Mouse (Mus musculus): ENCODE measurements around the gene Grhl1. TPM values are rescaled to one million over a fixed set of nuclear protein-coding genes. Genes with fewer than 3 reads are reported as not detected.
"Not testable (repeated sequence)": the region's sequence is repeated elsewhere in the genome, so short reads cannot be mapped to it uniquely, and the experiment has no call there.

The Grhl1 gene
- polyA plus RNA-seq (2015; fragmentation: Nextera tagmentation; extraction: Ambion mirVana) = 0.15 and 0.36 TPM in 2 replicates

DNA sequence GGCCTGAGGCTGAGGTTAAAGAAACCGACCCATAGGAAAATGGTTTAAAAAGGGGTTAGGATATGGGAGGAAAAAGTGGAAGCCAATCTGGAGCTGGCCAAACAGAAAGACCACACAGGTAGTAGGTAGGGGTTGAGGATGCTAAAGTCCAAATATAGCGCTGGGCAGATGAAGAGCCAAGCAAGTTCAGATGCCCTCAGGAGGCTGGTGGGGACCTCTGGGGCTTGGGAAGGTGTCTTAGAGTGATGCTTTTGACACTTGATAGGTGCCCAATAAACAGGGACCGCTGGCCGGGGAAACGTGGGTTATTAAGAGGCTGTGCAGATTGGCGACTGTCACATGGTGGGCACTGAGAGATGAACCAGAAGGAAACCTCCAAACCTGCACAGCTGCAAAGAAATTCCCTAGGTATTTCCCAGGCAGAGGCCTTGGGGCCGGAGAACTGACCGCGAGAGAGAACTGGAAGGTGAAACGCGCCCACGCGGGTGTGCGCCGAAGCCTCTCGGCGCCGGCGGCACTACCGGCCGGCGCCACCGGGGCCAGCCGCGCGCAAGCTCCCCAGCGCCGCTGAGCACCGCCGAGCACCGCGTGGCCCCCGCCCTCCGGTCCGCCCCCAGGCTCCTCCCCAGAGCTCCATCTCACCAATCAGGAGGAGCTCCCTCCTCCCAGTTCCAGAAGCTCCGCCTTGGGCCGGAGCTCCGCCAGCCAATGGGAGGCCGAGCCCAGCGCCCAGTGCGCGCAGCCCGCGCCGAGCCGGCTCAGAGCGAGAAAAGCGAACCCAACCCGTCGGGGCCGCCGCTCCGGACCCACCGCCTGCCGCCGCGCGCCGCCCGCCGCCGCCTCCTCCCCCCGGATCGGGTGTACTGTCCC, at the start of gene Grhl1:
Gene Grhl1 (plus strand): TSS at position 761 of the 870 bp plus-strand sequence.
- Histone ChIP-seq H3K27ac (replicated peaks) (no peak within 1 kb of the TSS), H3K9ac (peak within 1 kb of the TSS; percentile 75), H3K9me3 (no peaks in the 10 kb centered on the region), H3K27me3 (peaks cover 41% of the 10 kb centered on the region), H3K4me2 (peak within 1 kb of the TSS; percentile 74), H3K4me3 (peak within 1 kb of the TSS; percentile 62), H3K36me3 (no peaks in the 10 kb centered on the region), H3K4me1 (replicated peaks) (peaks cover 9% of the 10 kb centered on the region)
- 3% methylated on average over 47 of the region's 64 CpGs for WGBS
- ATAC-seq (ENCODE audit: low read depth) = peak; percentile 99

GRCm38 (mm10) chr12:24525065-24525464, 47.0 kb upstream of the Grhl1 start:
- H3K27ac ChIP-seq (replicated peaks); ATAC-seq (ENCODE audit: low read depth); H3K4me2 ChIP-seq; H3K9ac ChIP-seq; H3K27me3 ChIP-seq; H3K4me1 ChIP-seq (replicated peaks); H3K4me3 ChIP-seq; H3K9me3 ChIP-seq: not testable (repeated sequence)
- peaks cover 40% of the 10 kb centered on the region for H3K36me3 ChIP-seq
- WGBS = 89% methylated on average over 7 of the region's 7 CpGs

DNA sequence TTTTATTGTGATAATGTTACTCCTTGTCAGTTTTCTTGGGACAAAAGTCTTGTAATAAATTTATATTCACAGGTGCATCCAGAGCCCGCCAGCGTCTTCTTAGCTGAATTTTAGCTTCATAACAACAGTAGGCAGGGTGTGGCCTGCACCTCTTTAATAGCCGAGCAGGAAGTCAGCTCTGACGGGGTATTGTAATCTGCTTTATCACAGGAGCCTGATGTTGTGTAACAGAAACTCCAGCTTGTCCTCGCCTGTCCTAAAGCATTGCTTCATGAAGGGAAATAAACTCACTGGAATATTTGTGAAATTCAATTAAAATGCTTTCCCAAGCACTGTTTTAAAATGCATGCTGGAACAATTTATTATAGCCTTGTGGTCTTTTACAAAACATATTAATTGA, 35.7 kb upstream of the Grhl1 start:
- Histone ChIP-seq H3K36me3 (peaks cover 22% of the 10 kb centered on the region), H3K27ac (replicated peaks) (no peak overlapping the region), H3K4me2 (no peak overlapping the region), H3K27me3 (no peaks in the 10 kb centered on the region), H3K9ac (no peak overlapping the region), H3K9me3 (no peaks in the 10 kb centered on the region), H3K4me3 (no peak overlapping the region), H3K4me1 (replicated peaks) (peaks cover 21% of the 10 kb centered on the region)
- no peak for ATAC-seq (ENCODE audit: low read depth)
- WGBS = 53% methylated on average over 5 of the region's 5 CpGs

GRCm38 (mm10) chr12:24537201-24537600, 34.9 kb upstream of the Grhl1 start:
- Histone ChIP-seq H3K4me2 (no peak overlapping the region), H3K9me3 (no peaks in the 10 kb centered on the region), H3K4me1 (replicated peaks) (peaks cover 21% of the 10 kb centered on the region), H3K36me3 (peaks cover 17% of the 10 kb centered on the region), H3K27me3 (no peaks in the 10 kb centered on the region), H3K27ac (replicated peaks) (no peak overlapping the region), H3K4me3 (no peak overlapping the region), H3K9ac (no peak overlapping the region)
- WGBS = 51% methylated on average over 2 of the region's 2 CpGs
- ATAC-seq (ENCODE audit: low read depth) = no peak

DNA sequence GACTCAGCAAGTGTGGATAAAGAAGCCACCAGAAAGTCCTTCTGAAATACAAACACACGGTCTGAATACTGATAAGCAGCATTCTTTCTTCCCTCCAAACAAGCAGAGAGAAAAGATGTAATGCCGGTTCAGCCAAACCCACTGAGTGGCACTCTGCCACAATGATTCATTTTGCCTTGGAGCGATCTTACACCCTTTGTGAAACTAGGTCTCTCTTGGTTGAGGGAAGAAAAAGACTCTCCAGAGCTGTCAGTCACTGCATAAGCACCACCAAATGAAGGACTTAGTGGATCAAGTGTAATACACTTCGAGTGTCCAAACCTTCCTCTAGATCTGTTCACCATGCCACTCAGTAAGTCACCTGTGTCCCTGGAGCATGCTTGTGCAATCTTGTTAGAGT, 34.1 kb upstream of the Grhl1 start:
- Histone ChIP-seq H3K27me3 (no peaks in the 10 kb centered on the region), H3K9ac (no peak overlapping the region), H3K36me3 (peaks cover 14% of the 10 kb centered on the region), H3K27ac (replicated peaks) (no peak overlapping the region), H3K4me1 (replicated peaks) (peaks cover 21% of the 10 kb centered on the region), H3K4me3 (no peak overlapping the region), H3K9me3 (no peaks in the 10 kb centered on the region), H3K4me2 (no peak overlapping the region)
- ATAC-seq (ENCODE audit: low read depth) = no peak
- 77% methylated on average over 4 of the region's 4 CpGs for WGBS

DNA sequence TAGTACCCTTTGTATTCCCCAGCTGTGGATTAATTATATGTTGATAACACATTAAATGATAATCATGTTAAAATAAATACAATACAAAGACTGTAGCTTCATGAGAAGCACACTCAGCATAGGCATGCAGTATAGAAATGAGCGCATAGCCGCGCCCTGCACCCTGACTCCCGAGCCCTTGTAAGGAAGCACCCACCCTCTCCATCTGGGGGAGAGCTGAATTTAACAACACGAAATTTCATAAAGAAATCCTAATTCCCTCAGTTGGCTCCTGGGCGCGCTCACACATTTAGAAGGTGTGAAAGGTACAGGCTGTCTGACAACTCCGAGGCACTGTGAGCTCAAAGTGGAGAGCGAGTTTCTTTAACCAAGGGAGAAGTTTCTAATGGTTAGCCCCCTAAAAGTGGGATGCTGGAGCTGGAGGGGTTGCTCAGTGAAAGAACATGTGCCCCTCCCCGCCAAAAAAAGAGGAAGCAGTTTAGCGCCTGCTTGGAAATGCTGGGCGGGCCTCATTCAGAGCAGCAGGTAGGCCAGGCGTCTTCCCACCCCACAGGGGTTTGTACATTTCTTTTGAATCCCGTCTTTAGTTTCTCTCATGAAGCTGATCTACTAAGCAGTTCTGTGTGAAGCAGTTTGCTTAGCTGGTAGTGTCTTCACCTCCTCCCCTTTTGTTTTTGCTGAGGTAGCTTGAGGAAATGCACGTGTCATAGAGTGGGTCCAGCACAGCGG, 30.5 kb upstream of the Grhl1 start:
- Histone ChIP-seq H3K9ac (no peak overlapping the region), H3K4me3 (no peak overlapping the region), H3K4me1 (replicated peaks) (peaks cover 12% of the 10 kb centered on the region; the same call in 1 of the 2 replicates), H3K27ac (replicated peaks) (no peak overlapping the region), H3K4me2 (no peak overlapping the region), H3K9me3 (no peaks in the 10 kb centered on the region), H3K36me3 (peaks cover 27% of the 10 kb centered on the region), H3K27me3 (no peaks in the 10 kb centered on the region)
- 87% methylated on average over 16 of the region's 16 CpGs for WGBS
- no peak for ATAC-seq (ENCODE audit: low read depth)

GRCm38 (mm10) chr12:24547686-24548085, 24.4 kb upstream of the Grhl1 start:
- H3K4me1 ChIP-seq (replicated peaks) = no peaks in the 10 kb centered on the region
- H3K9me3 ChIP-seq = no peaks in the 10 kb centered on the region
- H3K27me3 ChIP-seq = no peaks in the 10 kb centered on the region
- H3K27ac ChIP-seq (replicated peaks) = no peak overlapping the region
- H3K4me3 ChIP-seq = no peak overlapping the region
- no peak for ATAC-seq (ENCODE audit: low read depth)
- WGBS = 85% methylated on average over 8 of the region's 8 CpGs
- no peak overlapping the region for H3K4me2 ChIP-seq
- H3K9ac ChIP-seq = no peak overlapping the region
- peaks cover 50% of the 10 kb centered on the region for H3K36me3 ChIP-seq

DNA sequence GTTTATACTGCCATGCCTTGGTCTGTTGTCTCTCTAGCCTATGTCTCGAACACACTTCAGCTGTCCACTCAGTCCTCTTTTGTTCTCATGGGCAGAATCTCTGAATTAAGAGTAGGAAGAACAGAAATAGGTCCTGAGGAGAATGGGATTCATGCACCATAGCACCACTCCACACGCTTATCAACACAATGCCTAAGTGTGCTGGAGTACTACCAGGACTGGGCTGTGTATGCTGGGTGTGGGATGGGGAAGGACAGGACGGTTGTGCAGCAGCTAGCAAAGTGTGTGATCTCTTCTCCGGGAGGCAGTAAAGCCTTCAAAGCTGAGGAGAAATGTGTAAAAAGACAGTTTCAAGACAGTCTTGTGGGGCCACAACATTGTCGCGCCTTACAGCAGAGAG, 23.2 kb upstream of the Grhl1 start:
- Histone ChIP-seq H3K4me3 (no peak overlapping the region), H3K4me2 (no peak overlapping the region), H3K9me3 (no peaks in the 10 kb centered on the region), H3K4me1 (replicated peaks) (no peaks in the 10 kb centered on the region), H3K9ac (no peak overlapping the region), H3K27me3 (no peaks in the 10 kb centered on the region), H3K36me3 (peaks cover 52% of the 10 kb centered on the region), H3K27ac (replicated peaks) (no peak overlapping the region)
- WGBS = 85% methylated on average over 6 of the region's 6 CpGs
- no peak for ATAC-seq (ENCODE audit: low read depth)

GRCm38 (mm10) chr12:24552531-24552930, 19.6 kb upstream of the Grhl1 start:
- H3K4me1 ChIP-seq (replicated peaks) = no peaks in the 10 kb centered on the region
- H3K4me2 ChIP-seq = no peak overlapping the region
- 83% methylated on average over 2 of the region's 2 CpGs for WGBS
- H3K4me3 ChIP-seq = no peak overlapping the region
- no peak overlapping the region for H3K9ac ChIP-seq
- H3K9me3 ChIP-seq = no peaks in the 10 kb centered on the region
- H3K27me3 ChIP-seq = no peaks in the 10 kb centered on the region
- peaks cover 43% of the 10 kb centered on the region for H3K36me3 ChIP-seq
- ATAC-seq (ENCODE audit: low read depth) = no peak
- no peak overlapping the region for H3K27ac ChIP-seq (replicated peaks)

DNA sequence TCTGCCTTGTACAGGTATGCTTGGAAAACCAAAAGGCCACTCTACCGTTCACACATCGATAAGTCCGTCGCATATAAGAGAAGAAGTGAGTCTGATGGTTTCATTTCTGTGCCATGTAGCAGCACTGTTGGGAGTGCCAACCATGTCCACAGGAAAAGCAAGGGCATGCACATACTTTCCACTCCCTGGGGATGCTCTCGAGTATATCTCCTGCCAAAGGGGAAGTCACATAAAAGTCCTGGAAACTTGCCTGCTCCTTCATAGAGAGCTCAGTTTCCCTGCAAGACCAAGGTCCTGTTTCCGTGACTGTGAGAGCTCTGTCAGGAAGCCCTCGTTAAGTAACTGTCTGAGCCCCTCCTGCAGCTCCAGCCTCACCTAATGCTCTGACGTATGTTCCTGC, 16.1 kb upstream of the Grhl1 start:
- Histone ChIP-seq H3K9ac (no peak overlapping the region), H3K4me1 (replicated peaks) (no peaks in the 10 kb centered on the region), H3K27ac (replicated peaks) (no peak overlapping the region), H3K36me3 (peaks cover 37% of the 10 kb centered on the region), H3K27me3 (no peaks in the 10 kb centered on the region), H3K4me2 (no peak overlapping the region), H3K4me3 (no peak overlapping the region), H3K9me3 (no peaks in the 10 kb centered on the region)
- WGBS = 81% methylated on average over 8 of the region's 8 CpGs
- no peak for ATAC-seq (ENCODE audit: low read depth)

DNA sequence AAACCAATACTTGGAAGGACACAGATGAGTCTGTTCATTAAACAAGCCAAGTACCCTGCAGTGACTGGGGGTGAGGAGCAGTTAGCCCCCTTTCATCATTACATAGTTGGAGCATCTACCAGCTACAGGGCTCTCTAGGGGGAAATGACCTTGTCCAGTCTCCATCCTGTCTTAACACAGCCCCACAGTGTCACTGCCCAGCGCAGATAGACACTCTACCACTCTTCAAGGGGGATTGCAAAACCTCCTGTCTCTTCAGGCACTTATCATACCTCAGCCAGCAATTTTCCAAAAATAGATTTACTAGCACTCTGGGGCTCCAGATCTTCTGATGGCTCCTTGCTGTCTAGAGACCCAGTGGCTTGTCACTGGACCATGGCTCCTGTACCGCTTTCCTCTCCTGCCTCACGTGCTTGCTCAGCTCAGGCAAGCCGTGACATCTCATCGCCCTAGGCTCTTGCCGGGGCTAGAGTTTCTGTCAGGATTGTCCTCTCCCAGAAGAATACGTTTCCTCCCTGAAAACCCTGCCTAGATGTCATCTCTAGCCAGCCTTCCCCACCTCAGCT, 8.6 kb upstream of the Grhl1 start:
- no peaks in the 10 kb centered on the region for H3K27me3 ChIP-seq
- no peak overlapping the region for H3K9ac ChIP-seq
- no peaks in the 10 kb centered on the region for H3K9me3 ChIP-seq
- 0 out of 2 replicates have a peak, but pooled peaks cover 11% of the 10 kb centered on the region for H3K36me3 ChIP-seq
- H3K4me2 ChIP-seq = no peak overlapping the region
- H3K27ac ChIP-seq (replicated peaks) = no peak overlapping the region
- H3K4me1 ChIP-seq (replicated peaks) = no peaks in the 10 kb centered on the region
- H3K4me3 ChIP-seq = no peak overlapping the region
- 86% methylated on average over 7 of the region's 7 CpGs for WGBS
- no peak for ATAC-seq (ENCODE audit: low read depth)

DNA sequence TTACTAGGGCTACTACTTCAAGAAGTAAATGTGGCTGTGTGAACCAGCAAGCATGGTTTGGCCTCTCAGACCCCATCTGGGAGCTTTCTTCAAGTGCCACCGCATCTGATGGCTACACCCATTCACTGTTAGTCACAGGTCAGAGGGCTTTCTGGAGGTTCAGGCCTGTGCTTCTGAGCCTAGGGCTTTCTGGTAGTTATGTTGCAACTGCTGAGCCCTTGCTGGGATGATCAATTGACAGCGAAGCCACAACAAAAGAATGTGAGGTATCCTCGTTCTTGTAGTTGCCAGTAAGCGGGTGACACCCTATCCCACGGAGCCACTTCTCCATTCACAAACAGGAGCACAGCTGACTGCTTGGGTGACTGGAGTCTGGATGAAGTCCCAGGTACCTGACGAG, 6.8 kb upstream of the Grhl1 start:
- ATAC-seq (ENCODE audit: low read depth) = no peak
- Histone ChIP-seq H3K9me3 (no peaks in the 10 kb centered on the region), H3K27ac (replicated peaks) (no peak overlapping the region), H3K4me3 (no peak overlapping the region), H3K4me2 (no peak overlapping the region), H3K36me3 (0 out of 2 replicates have a peak, but pooled peaks cover 2% of the 10 kb centered on the region), H3K4me1 (replicated peaks) (no peaks in the 10 kb centered on the region), H3K27me3 (peaks cover 2% of the 10 kb centered on the region; the same call in 1 of the 2 replicates), H3K9ac (no peak overlapping the region)
- 81% methylated on average over 6 of the region's 6 CpGs for WGBS

Data from neural tube, embryonic 13.5 days (tissue).